ENCODE assay signal across 23 mouse cellular contexts in genomic region chrX:107415999-107416398, GRCm38 (mm10). TPM values are rescaled to one million over a fixed set of nuclear protein-coding genes. Genes with fewer than 3 reads are reported as not detected.
DNase-seq lines count a peak whose midpoint lies in the region; ATAC-seq and TF ChIP-seq lines count a peak whose summit lies in the region.
"Had no signal": no experiment of that assay in that cellular context is flagged by ENCODE, and none has a peak within 500 bp of the region (broad histone marks: within the 10 kb centered on the region; RNA-seq: fewer than 3 reads in every experiment).

No protein-coding gene starts in this region.

- WGBS in kidney, postnatal 0 days: 63% methylated on average over 1 of the region's 1 CpGs
- 62% methylated on average over 1 of the region's 1 CpGs for WGBS in kidney, embryonic 14.5 days
- 38% methylated on average over 1 of the region's 1 CpGs for WGBS in lung, embryonic 15.5 days
- 44% methylated on average over 1 of the region's 1 CpGs for WGBS in lung, postnatal 0 days

- H3K4me1 ChIP-seq in kidney, postnatal 0 days (replicated peaks; ENCODE audit: insufficient read depth, low read length): no peaks in the 10 kb centered on the region
- no peaks in the 10 kb centered on the region for H3K4me1 ChIP-seq in kidney, embryonic 14.5 days (ENCODE audit: control insufficient read depth, insufficient read depth, low read length)
- no peaks in the 10 kb centered on the region for H3K4me1 ChIP-seq in lung, embryonic 15.5 days
- H3K4me1 ChIP-seq in lung, postnatal 0 days (ENCODE audit: insufficient read depth, low read depth, low read length): no peaks in the 10 kb centered on the region
- H3K4me1 ChIP-seq: embryonic facial prominence, embryonic 10.5 days; embryonic facial prominence, embryonic 12.5 days; forebrain, embryonic 13.5 days; forebrain, embryonic 15.5 days had no signal

- no peaks in the 10 kb centered on the region for H3K9me3 ChIP-seq in kidney, postnatal 0 days (replicated peaks; ENCODE audit: low read length)
- no peaks in the 10 kb centered on the region for H3K9me3 ChIP-seq in kidney, embryonic 14.5 days (ENCODE audit: control insufficient read depth, low read length)
- H3K9me3 ChIP-seq in lung, embryonic 15.5 days: no peaks in the 10 kb centered on the region
- H3K9me3 ChIP-seq in lung, postnatal 0 days (ENCODE audit: low read length): no peaks in the 10 kb centered on the region
- H3K9me3 ChIP-seq: embryonic facial prominence, embryonic 10.5 days; embryonic facial prominence, embryonic 12.5 days; forebrain, embryonic 13.5 days; forebrain, embryonic 15.5 days; G1E had no signal

- H3K4me2 ChIP-seq in kidney, postnatal 0 days (ENCODE audit: low read length): no peak overlapping the region
- H3K4me2 ChIP-seq in kidney, embryonic 14.5 days (replicated peaks; ENCODE audit: low read depth, low read length): no peak overlapping the region
- H3K4me2 ChIP-seq in lung, embryonic 15.5 days: no peak overlapping the region
- H3K4me2 ChIP-seq in lung, postnatal 0 days (replicated peaks; ENCODE audit: low read depth, low read length): no peak overlapping the region
- H3K4me2 ChIP-seq: embryonic facial prominence, embryonic 12.5 days; forebrain, embryonic 13.5 days; forebrain, embryonic 15.5 days had no signal

- no peak for TF ChIP-seq EP300 in lung, postnatal 0 days (IDR thresholded peaks at IDR 0.05)

- DNase-seq in kidney, postnatal 0 days (ENCODE audit: low spot score): peak; percentile 6
- DNase-seq in lung, postnatal 0 days (ENCODE audit: low spot score): no peak
- DNase-seq in lung, postnatal 10 days: peak; percentile 2
- no peak for DNase-seq in lung, adult 18-20 months
- DNase-seq: adrenal gland, adult 8-10 months; adrenal gland, postnatal 14 days; adrenal gland, postnatal 36 days; B cell, adult 2 months; cerebellum, adult 11-12 months; cerebellum, adult 2 months; cerebellum, adult 9-10 months; cerebellum, postnatal 25 days had no signal

- no peak overlapping the region for H3K27ac ChIP-seq in kidney, postnatal 0 days
- H3K27ac ChIP-seq in kidney, embryonic 14.5 days (ENCODE audit: low read depth, low read length): no peak overlapping the region
- H3K27ac ChIP-seq in lung, embryonic 15.5 days: no peak overlapping the region
- no peak overlapping the region for H3K27ac ChIP-seq in lung, postnatal 0 days (ENCODE audit: low read length)
- H3K27ac ChIP-seq: embryonic facial prominence, embryonic 10.5 days; embryonic facial prominence, embryonic 12.5 days; forebrain, embryonic 13.5 days; forebrain, embryonic 15.5 days had no signal

- H3K4me3 ChIP-seq in kidney, postnatal 0 days (replicated peaks; ENCODE audit: low read depth, low read length): no peak overlapping the region
- H3K4me3 ChIP-seq in kidney, embryonic 14.5 days (ENCODE audit: low read length): no peak overlapping the region
- H3K4me3 ChIP-seq in lung, embryonic 15.5 days: no peak overlapping the region
- no peak overlapping the region for H3K4me3 ChIP-seq in lung, postnatal 0 days (ENCODE audit: low read depth, low read length)
- H3K4me3 ChIP-seq: embryonic facial prominence, embryonic 10.5 days; embryonic facial prominence, embryonic 12.5 days; forebrain, embryonic 13.5 days; forebrain, embryonic 15.5 days had no signal

- no peaks in the 10 kb centered on the region for H3K36me3 ChIP-seq in kidney, postnatal 0 days (ENCODE audit: insufficient read depth, low read length)
- no peaks in the 10 kb centered on the region for H3K36me3 ChIP-seq in kidney, embryonic 14.5 days (ENCODE audit: control insufficient read depth, insufficient read depth, low read length)
- no peaks in the 10 kb centered on the region for H3K36me3 ChIP-seq in lung, embryonic 15.5 days
- H3K36me3 ChIP-seq in lung, postnatal 0 days (ENCODE audit: insufficient read depth, low read length): no peaks in the 10 kb centered on the region
- H3K36me3 ChIP-seq: embryonic facial prominence, embryonic 10.5 days; embryonic facial prominence, embryonic 12.5 days; forebrain, embryonic 15.5 days; G1E had no signal

- no peak for TF ChIP-seq CTCF in kidney, postnatal 0 days (IDR thresholded peaks at IDR 0.05; ENCODE audit: low read depth)
- TF ChIP-seq CTCF in lung, postnatal 0 days (IDR thresholded peaks at IDR 0.05): no peak

- no peak for ATAC-seq in kidney, postnatal 0 days (replicated peaks; ENCODE audit: low FRiP score, low read depth)
- ATAC-seq in kidney, embryonic 14.5 days (ENCODE audit: low FRiP score, low TSS enrichment): no peak
- ATAC-seq in lung, embryonic 15.5 days (ENCODE audit: borderline replicate concordance, extremely low read depth, low FRiP score, low TSS enrichment): peak; percentile 39; the same call in 1 of the 2 replicates
- no peak for ATAC-seq in lung, postnatal 0 days
- ATAC-seq: activated CD4-positive, CD25-positive, alpha-beta regulatory T cell, adult 4 months; CD4-positive, CD25-positive, alpha-beta regulatory T cell, adult 4 months; forebrain, embryonic 13.5 days; forebrain, embryonic 15.5 days; Patski had no signal

- no peak overlapping the region for H3K9ac ChIP-seq in kidney, postnatal 0 days (ENCODE audit: low read depth, low read length)
- H3K9ac ChIP-seq in kidney, embryonic 14.5 days (ENCODE audit: low read depth, low read length): no peak overlapping the region
- no peak overlapping the region for H3K9ac ChIP-seq in lung, embryonic 15.5 days
- H3K9ac ChIP-seq in lung, postnatal 0 days (replicated peaks; ENCODE audit: low read depth): no peak overlapping the region
- H3K9ac ChIP-seq: embryonic facial prominence, embryonic 12.5 days; forebrain, embryonic 13.5 days; forebrain, embryonic 15.5 days had no signal

- H3K27me3 ChIP-seq in kidney, postnatal 0 days (ENCODE audit: insufficient read depth, low read length): no peaks in the 10 kb centered on the region
- H3K27me3 ChIP-seq in kidney, embryonic 14.5 days (ENCODE audit: control insufficient read depth, insufficient read depth, low read length): no peaks in the 10 kb centered on the region
- H3K27me3 ChIP-seq in lung, embryonic 15.5 days: no peaks in the 10 kb centered on the region
- no peaks in the 10 kb centered on the region for H3K27me3 ChIP-seq in lung, postnatal 0 days (replicated peaks; ENCODE audit: insufficient read depth, low read length)
- H3K27me3 ChIP-seq: CH12.LX; embryonic facial prominence, embryonic 12.5 days; forebrain, embryonic 13.5 days; forebrain, embryonic 15.5 days had no signal

RNA-seq across cellular contexts. Expression of gene Itm2a, which starts 12.8 kb away (rescaled TPM):
- 139 and 142 TPM in 2 replicates for polyA plus RNA-seq in kidney, postnatal 0 days (2015; fragmentation: Nextera tagmentation; extraction: Ambion mirVana)
- 82.7 and 114 TPM in 2 replicates for polyA plus RNA-seq in kidney, embryonic 14.5 days (2014; fragmentation: Nextera tagmentation; extraction: Ambion mirVana)
- polyA plus RNA-seq in lung, embryonic 15.5 days (2015; fragmentation: Nextera tagmentation; extraction: Ambion mirVana): 330 and 351 TPM in 2 replicates
- 258 and 280 TPM in 2 replicates for polyA plus RNA-seq in lung, postnatal 0 days (2015; fragmentation: Nextera tagmentation; extraction: Ambion mirVana)

Comparison
In these comparisons a context has a peak if more than half of its experiments do, and no peak if none do; other contexts are left out.
1. DNase-seq: peak in kidney, postnatal 0 days (single experiment) and lung, postnatal 10 days (single experiment); none in lung, postnatal 0 days (single experiment) and lung, adult 18-20 months (0 of 2).